Mouse (Mus musculus): ENCODE measurements around the gene Olfr1054. TPM values are rescaled to one million over a fixed set of nuclear protein-coding genes. Genes with fewer than 3 reads are reported as not detected.

Olfr1054 gene
- total RNA-seq (2023), result not detected

DNA sequence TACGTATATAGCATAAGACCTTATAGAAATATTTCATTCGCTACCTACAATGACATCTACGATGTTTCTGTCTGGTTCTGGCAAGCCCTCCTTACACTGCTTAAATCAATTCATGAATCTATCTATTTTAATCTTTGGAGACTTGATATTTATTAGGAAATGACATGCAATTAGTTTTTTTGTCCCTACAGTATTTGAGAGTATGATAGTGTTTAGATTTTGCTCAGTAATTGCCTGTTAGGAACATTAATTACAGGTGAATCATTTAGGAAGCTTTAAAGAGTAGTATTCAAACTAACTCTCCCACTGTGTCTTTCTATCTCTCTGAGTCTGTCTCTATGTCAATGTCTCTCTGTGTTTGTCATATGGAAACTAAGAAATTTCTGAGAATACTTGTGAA is at the start of gene Olfr1054:
Olfr1054 (minus strand) TSS at position 101 of the 400 bp plus-strand sequence.

DNA sequence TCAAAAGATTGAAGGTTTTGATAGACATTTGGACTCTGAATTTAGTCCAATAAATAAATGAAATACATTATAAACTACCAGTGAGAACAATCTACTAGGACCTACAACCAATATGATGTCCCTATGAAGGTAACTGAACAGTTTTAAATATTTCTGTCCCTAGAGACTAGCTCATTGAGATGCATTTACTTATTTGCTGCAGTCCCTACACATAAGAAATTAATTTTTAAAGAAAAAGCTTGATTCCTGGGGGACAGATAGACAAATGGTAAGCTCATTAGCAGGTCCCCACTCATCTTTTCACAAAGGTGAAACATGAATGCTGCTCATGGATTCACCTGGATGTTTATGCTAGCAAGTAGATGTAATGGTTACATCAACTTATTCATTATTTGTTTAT is 43.1 kb upstream of the Olfr1054 start, which contains the start of gene Olfr1057:
Olfr1057 (minus strand) TSS at position 101 of the 400 bp plus-strand sequence.

DNA sequence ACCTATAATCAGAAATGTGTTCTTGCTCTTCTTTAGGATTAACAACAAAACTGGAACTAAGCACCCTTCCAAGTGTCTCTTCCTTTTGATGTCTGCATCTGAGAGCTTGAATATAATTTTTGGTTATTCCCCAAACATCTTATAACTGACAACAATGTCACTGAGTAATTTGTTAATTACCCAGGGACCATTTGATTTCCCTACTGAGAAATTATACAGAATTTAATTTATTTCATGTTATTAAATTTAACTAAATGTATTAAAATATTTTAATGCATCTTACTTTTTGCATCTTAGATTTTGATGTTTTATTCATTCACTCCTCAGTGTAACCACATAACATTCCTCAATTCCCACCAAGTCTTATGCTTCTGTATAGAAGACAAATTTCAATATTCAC is 27.1 kb upstream of the Olfr1054 start, which contains the start of gene Olfr1056:
Olfr1056 (minus strand) TSS at position 101 of the 400 bp plus-strand sequence.

DNA sequence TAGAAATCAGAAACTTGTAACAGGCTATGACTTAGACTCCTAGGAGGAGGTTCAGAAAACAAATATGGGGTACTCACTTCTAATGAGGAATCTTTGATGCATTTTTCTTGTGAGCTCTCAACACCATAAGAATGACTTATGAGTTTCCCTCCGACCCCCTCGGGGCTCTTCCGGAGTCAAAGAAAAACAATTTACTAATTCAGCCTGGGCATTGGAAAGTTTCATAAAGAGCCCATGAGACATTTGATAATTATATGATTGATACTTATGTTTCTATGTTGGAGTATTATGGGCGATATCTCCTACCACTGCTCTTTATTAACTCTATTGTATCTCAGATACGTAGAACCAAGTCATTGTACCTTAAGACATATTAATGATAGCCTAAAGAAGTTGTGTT is 15.0 kb upstream of the Olfr1054 start, which contains the start of gene Olfr1055:
Olfr1055 (minus strand) TSS at position 101 of the 400 bp plus-strand sequence.

DNA sequence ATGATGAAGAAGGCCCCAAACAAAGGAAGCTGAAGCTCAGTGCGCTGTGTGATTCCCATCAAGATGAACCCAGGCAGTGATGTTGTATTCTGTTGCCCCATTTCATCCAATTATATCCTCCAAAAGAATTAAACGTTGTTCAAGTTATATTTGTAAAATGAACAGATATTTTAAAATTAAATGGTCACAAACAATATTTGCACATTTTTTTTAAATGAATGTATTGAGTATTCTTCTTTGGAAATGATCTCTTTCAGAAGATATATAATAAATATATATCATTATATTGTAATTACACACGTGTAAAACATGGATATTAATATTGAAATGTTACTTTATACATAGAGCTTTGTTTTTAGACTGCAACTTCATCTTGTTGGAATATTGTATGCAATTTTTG is 20.0 kb downstream of the Olfr1054 start, which contains the start of gene Olfr1053:
Olfr1053 (minus strand) TSS at position 101 of the 400 bp plus-strand sequence.

DNA sequence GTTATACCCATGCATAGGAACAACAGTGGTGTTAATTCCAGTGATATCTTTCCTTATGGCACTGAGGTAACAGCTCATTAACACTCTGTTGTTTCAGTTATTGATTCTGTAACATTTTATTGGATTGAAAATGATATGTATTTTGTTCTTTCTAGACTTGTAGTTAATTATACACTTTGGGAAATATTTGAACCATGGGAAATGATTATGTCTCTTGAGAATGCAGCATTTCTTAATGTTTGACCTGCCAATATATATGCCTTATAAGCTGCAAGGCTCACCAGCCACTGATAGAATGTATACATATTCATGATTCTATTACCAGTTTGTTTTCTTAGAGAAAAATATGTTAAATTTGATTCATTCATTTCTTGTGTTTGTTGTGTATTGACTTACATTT is 43.1 kb downstream of the Olfr1054 start, which contains the start of gene Olfr1052:
Olfr1052 (plus strand) TSS at position 301 of the 400 bp plus-strand sequence.

Other genes starting within 250 kb of the Olfr1054 start
- not detected for gene Olfr1037, start 248.0 kb downstream of the Olfr1054 start, total RNA-seq (2023)
- not detected for gene Olfr1039, start 199.5 kb downstream of the Olfr1054 start, total RNA-seq (2023)
- gene Olfr1040, start 188.7 kb downstream of the Olfr1054 start, total RNA-seq (2023), result not detected
- gene Olfr1042, start 173.6 kb downstream of the Olfr1054 start, total RNA-seq (2023), result not detected
- not detected for gene Olfr1043, start 167.9 kb downstream of the Olfr1054 start, total RNA-seq (2023)
- not detected for gene Olfr1044, start 157.6 kb downstream of the Olfr1054 start, total RNA-seq (2023)
- gene Olfr52, start 149.8 kb downstream of the Olfr1054 start, total RNA-seq (2023), result not detected
- gene Olfr1045, start 132.4 kb downstream of the Olfr1054 start, total RNA-seq (2023), result not detected
- not detected for gene Olfr1046, start 116.1 kb downstream of the Olfr1054 start, total RNA-seq (2023)
- gene Olfr1047, start 104.0 kb downstream of the Olfr1054 start, total RNA-seq (2023), result not detected
- gene Olfr1048, start 95.1 kb downstream of the Olfr1054 start, total RNA-seq (2023), result not detected
- gene Olfr1049, start 77.1 kb downstream of the Olfr1054 start, total RNA-seq (2023), result not detected
- gene Olfr1051, start 56.3 kb downstream of the Olfr1054 start, total RNA-seq (2023), result not detected
- not detected for gene Olfr1052, start 43.0 kb downstream of the Olfr1054 start, total RNA-seq (2023)
- gene Olfr1053, start 20.1 kb downstream of the Olfr1054 start, total RNA-seq (2023), result not detected
- gene Olfr1055, start 14.9 kb upstream of the Olfr1054 start, total RNA-seq (2023), result not detected
- gene Olfr1056, start 27.0 kb upstream of the Olfr1054 start, total RNA-seq (2023), result not detected
- gene Olfr1057, start 43.0 kb upstream of the Olfr1054 start, total RNA-seq (2023), result not detected
- not detected for gene Olfr1058, start 53.1 kb upstream of the Olfr1054 start, total RNA-seq (2023)
- gene Olfr1061, start 78.6 kb upstream of the Olfr1054 start, total RNA-seq (2023), result not detected
- gene Olfr1062, start 91.3 kb upstream of the Olfr1054 start, total RNA-seq (2023), result not detected
- gene Olfr1065, start 115.2 kb upstream of the Olfr1054 start, total RNA-seq (2023), result not detected
- not detected for gene Olfr1066, start 120.8 kb upstream of the Olfr1054 start, total RNA-seq (2023)
- gene Olfr228, start 152.0 kb upstream of the Olfr1054 start, total RNA-seq (2023), result not detected
- not detected for gene Olfr1076, start 173.0 kb upstream of the Olfr1054 start, total RNA-seq (2023)
- not detected for gene Olfr1079, start 207.0 kb upstream of the Olfr1054 start, total RNA-seq (2023)
- gene Olfr1080, start 222.8 kb upstream of the Olfr1054 start, total RNA-seq (2023), result not detected